Mouse (Mus musculus) G1E-ER4 (cell line): ENCODE measurements around the gene Mapkap1. TPM values are rescaled to one million over a fixed set of nuclear protein-coding genes. Genes with fewer than 3 reads are reported as not detected.

Source experiments
- GATA1 ChIP-seq: IDR thresholded peaks from one replicate; pipeline ENCODE4 v1.8.0; 2012; ENCODE audit warnings: low read length, inconsistent platforms
- polyA plus RNA-seq: library from polyadenylated mRNA; stranded (reverse); fragments of >175 nt; gene quantifications from 2 replicates; pipeline ENCODE4 v1.2.3, GENCODE M21; 2012

Gene Mapkap1
- polyA plus RNA-seq, 1 experiment, result 107 TPM

- no peak for TF ChIP-seq GATA1
Observed at GRCm38 (mm10) chr2:34409741-34410340, 3.3 kb downstream of the Mapkap1 start.

GRCm38 (mm10) chr2:34420256-34420655, 13.7 kb downstream of the Mapkap1 start:
- TF ChIP-seq GATA1, result no peak

- TF ChIP-seq GATA1, result no peak
Observed at GRCm38 (mm10) chr2:34424186-34424585, 17.6 kb downstream of the Mapkap1 start.

GRCm38 (mm10) chr2:34425573-34426223, 19.1 kb downstream of the Mapkap1 start:
- no peak for TF ChIP-seq GATA1

GRCm38 (mm10) chr2:34430663-34431062, 24.1 kb downstream of the Mapkap1 start:
- no peak for TF ChIP-seq GATA1

- TF ChIP-seq GATA1, result no peak
Observed at GRCm38 (mm10) chr2:34431701-34432372, 25.3 kb downstream of the Mapkap1 start.

GRCm38 (mm10) chr2:34436321-34436720, 29.8 kb downstream of the Mapkap1 start:
- no peak for TF ChIP-seq GATA1

- no peak for TF ChIP-seq GATA1
Observed at GRCm38 (mm10) chr2:34448756-34449155, 42.2 kb downstream of the Mapkap1 start.

GRCm38 (mm10) chr2:34462490-34462889, 55.9 kb downstream of the Mapkap1 start:
- no peak for TF ChIP-seq GATA1

GRCm38 (mm10) chr2:34468559-34469141, 62.1 kb downstream of the Mapkap1 start:
- no peak for TF ChIP-seq GATA1

- no peak for TF ChIP-seq GATA1
Observed at GRCm38 (mm10) chr2:34469324-34469723, 62.8 kb downstream of the Mapkap1 start.

GRCm38 (mm10) chr2:34473775-34474174, 67.2 kb downstream of the Mapkap1 start:
- no peak for TF ChIP-seq GATA1

GRCm38 (mm10) chr2:34481401-34481800, 74.8 kb downstream of the Mapkap1 start:
- TF ChIP-seq GATA1, result no peak

GRCm38 (mm10) chr2:34482102-34482501, 75.5 kb downstream of the Mapkap1 start:
- TF ChIP-seq GATA1, result no peak

- no peak for TF ChIP-seq GATA1
Observed at GRCm38 (mm10) chr2:34482531-34482930, 76.0 kb downstream of the Mapkap1 start.

- no peak for TF ChIP-seq GATA1
Observed at GRCm38 (mm10) chr2:34487281-34487680, 80.7 kb downstream of the Mapkap1 start.
